Mouse (Mus musculus) cerebellum, adult 2 months (tissue): ENCODE measurements around the gene Cdh20. TPM values are rescaled to one million over a fixed set of nuclear protein-coding genes. Genes with fewer than 3 reads are reported as not detected.
A peak's percentile ranks its signal among the peaks of the same experiment; 100 is the strongest.

ENCODE experiments used
- DNase-seq, 2 experiments: peaks; one replicate each; pipeline ENCODE4 v3.0.0; 2021
- H3K27ac ChIP-seq: fragments of 200-500 bp; 2 replicates; pipeline ENCODE4 v1.5.1; 2012; ENCODE audit warnings: low read length, control low read depth, inconsistent platforms; ENCODE audit not compliant: insufficient read depth
- H3K27me3 ChIP-seq: fragments of 200-500 bp; 2 replicates; pipeline ENCODE4 v1.6.1; 2012; ENCODE audit warnings: inconsistent platforms, mild to moderate bottlenecking, low read length, moderate library complexity; ENCODE audit not compliant: control insufficient read depth, insufficient read depth
- H3K4me1 ChIP-seq: fragments of 200-500 bp; 2 replicates; pipeline ENCODE4 v1.6.1; 2011; ENCODE audit warnings: low read length; ENCODE audit not compliant: control insufficient read depth, insufficient read depth
- H3K4me3 ChIP-seq: fragments of 200-500 bp; replicated peaks from 2 replicates; pipeline ENCODE3; 2011; ENCODE audit warnings: mild to moderate bottlenecking, low read depth, low read length, control low read depth; ENCODE audit not compliant: insufficient read depth
- CTCF ChIP-seq: fragments of 200-500 bp; IDR thresholded peaks from 2 replicates; pipeline ENCODE4 v1.5.1; 2011; ENCODE audit warnings: low read depth, mild to moderate bottlenecking, control low read depth, low read length, moderate library complexity, borderline replicate concordance; ENCODE audit not compliant: insufficient read depth
- POLR2A ChIP-seq: fragments of 200-500 bp; IDR thresholded peaks from 2 replicates; pipeline ENCODE4 v1.6.1; 2011; ENCODE audit warnings: low read length, control low read depth, borderline replicate concordance; ENCODE audit not compliant: insufficient read depth
- WGBS: fragments of 180-500 bp; shearing (Covaris S2); methylation state at CpG from one replicate; pipeline ENCODE4 v1.1.7; 2018; 5-methylcytosine and 5-hydroxymethylcytosine counted together
- polyA plus RNA-seq: library from polyadenylated mRNA; depleted of rRNA; stranded (reverse); fragments of >200 nt; gene quantifications from 2 replicates; pipeline ENCODE4 v1.2.3, GENCODE M21; 2012

Cdh20 gene
- polyA plus RNA-seq, 1 experiment, result 19.5 TPM

DNA sequence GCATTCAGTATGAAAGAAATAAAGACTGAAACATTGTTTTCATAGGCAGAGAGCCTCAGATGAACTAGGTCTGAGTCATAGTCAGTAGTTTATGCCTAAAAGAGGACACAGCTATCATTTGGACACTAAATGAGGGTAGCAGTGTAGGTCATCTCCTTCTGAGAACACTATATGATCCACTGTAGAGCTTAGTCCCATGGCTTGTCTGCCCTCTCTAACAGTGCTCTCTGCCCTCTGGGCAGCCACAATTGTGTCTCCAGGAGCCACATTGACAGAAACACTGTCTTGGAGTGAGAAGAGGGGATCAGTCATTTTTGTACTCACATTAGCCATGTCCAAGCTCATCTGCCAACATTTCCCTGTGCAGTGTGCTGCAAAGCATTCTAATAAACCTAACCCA, 70.7 kb downstream of the Cdh20 start:
- Histone ChIP-seq H3K4me1 (no peaks in the 10 kb centered on the region), H3K4me3 (no peak overlapping the region), H3K27ac (no peak overlapping the region), H3K27me3 (no peaks in the 10 kb centered on the region)
- TF ChIP-seq CTCF, result no peak
- peak in 1 of 2 experiments; percentile 21 for DNase-seq

DNA sequence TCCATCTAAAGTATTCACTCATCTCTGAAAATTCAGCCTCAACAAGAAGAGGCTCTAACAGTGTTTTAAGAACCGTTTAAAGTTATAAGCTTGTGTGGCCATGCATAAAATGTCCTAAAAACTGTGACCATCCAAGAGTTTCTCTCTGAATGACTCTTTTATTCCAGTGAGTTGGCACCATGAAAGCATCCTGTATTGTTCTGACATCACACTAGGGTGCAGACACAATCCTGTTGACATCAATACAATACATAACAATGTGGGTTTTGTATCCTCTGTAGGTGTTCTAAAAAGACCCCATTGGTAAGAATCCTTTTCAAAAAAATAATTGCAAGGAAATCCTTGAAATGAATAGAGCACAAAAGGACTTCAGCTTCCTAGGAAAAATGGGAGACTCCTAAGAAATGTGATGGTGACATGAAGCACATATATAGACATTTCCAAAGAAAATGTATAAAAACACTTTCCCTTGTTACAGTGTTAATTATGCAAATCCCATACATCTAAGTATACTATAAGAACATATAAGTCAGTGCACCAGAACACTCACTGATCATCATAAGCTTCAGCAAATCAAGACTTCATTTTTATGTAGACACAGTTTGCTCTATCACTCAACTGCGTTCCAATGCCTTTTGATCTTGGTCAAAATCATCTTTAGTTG, 80.1 kb downstream of the Cdh20 start:
- DNase-seq, result no peak
- TF ChIP-seq CTCF (no peak), POLR2A (no peak)
- 32% methylated on average over 2 of the region's 2 CpGs for WGBS
- no peak overlapping the region for H3K4me3 ChIP-seq
- no peaks in the 10 kb centered on the region for H3K27me3 ChIP-seq
- no peak overlapping the region for H3K27ac ChIP-seq
- no peaks in the 10 kb centered on the region for H3K4me1 ChIP-seq

DNA sequence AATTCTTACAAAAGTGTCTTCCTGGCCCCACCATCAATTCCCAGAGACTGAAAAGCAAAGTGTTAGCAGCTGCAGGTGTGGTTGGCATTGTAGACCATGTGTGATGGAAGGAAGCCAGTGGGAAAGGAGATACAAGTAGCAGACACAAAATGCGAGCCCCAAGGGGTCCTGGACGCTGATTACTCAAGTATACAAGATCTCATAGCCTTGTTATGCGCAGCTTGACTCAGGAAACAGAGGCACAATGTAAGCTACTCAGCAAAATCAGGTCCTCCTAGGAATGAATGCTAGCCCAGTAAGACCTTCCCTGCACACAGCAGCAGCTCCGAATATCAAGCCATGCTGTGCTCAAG, 80.6 kb downstream of the Cdh20 start:
- no peak for DNase-seq
- 46% methylated on average over 4 of the region's 4 CpGs for WGBS
- no peaks in the 10 kb centered on the region for H3K4me1 ChIP-seq
- no peak for TF ChIP-seq POLR2A
- no peak for TF ChIP-seq CTCF
- no peaks in the 10 kb centered on the region for H3K27me3 ChIP-seq
- no peak overlapping the region for H3K4me3 ChIP-seq
- H3K27ac ChIP-seq, result no peak overlapping the region

DNA sequence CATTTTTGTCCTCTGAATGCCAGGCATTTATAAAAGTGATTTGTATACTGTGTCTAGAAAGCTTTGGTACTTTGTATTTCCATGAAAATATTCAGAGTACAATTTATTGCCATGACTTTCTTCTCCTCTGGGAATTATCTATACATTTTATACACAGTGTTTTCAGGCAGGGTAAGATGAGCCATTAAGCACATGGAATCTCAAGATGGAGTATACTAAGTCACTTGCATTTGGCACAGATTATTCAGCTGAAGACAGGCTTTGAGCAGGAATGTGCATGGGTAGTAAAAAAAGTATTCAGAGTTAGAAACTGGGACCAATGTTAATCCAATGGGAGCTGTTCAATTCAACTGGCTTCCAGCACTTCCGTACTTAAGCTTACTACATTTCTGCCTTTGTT, 109.1 kb downstream of the Cdh20 start:
- Histone ChIP-seq H3K27ac (no peak overlapping the region), H3K4me3 (no peak overlapping the region), H3K4me1 (no peaks in the 10 kb centered on the region), H3K27me3 (no peaks in the 10 kb centered on the region)
- WGBS, result 98% methylated on average over 1 of the region's 1 CpGs
- no peak for DNase-seq
- TF ChIP-seq CTCF (no peak), POLR2A (no peak)

DNA sequence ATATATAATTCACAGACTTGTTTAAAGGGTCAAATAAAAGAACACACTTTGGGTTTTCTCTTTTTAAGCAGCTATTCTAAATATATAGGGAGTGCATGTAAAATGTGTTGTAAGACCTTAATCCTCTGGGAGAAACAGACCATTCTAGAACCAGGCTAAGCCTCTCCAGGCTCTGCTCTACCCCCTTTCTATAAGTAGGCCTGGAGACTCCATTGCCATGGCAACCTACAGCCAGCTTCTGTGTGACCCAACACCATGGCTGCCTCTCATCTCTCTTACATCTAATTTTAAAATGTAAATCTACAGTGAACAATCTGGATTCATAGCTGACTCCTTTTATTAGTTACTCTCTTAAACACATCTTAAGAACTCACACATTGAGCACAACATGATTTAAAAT, 133.5 kb downstream of the Cdh20 start:
- TF ChIP-seq POLR2A, result no peak
- H3K27me3 ChIP-seq, result no peaks in the 10 kb centered on the region
- no peak overlapping the region for H3K4me3 ChIP-seq
- no peaks in the 10 kb centered on the region for H3K4me1 ChIP-seq
- DNase-seq, result no peak
- H3K27ac ChIP-seq, result no peak overlapping the region

DNA sequence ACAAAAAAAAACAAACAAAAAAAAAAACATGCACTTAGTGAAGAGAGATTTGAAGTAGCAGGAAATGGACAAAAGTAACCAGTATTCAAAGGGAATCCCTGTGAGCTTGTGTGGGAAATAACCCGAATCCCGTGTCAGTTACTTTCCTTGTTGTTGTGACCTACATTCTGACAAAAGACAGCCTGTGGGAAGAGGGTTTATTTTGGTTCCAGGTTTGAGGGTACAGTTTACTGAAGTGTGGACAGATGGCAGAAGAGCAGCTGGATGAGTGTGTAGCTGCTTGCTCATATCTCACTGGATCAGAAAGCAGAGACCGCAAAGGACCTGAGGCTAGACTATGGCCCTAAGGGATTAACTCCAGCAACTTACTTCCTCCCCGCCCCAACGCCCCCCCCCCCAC, 135.1 kb downstream of the Cdh20 start:
- 73% methylated on average over 5 of the region's 5 CpGs for WGBS
- DNase-seq, result peak in 1 of 2 experiments; percentile 8
- no peak overlapping the region for H3K27ac ChIP-seq
- TF ChIP-seq POLR2A, result no peak
- TF ChIP-seq CTCF, result no peak
- H3K4me3 ChIP-seq, result no peak overlapping the region
- H3K4me1 ChIP-seq, result no peaks in the 10 kb centered on the region
- H3K27me3 ChIP-seq, result no peaks in the 10 kb centered on the region

DNA sequence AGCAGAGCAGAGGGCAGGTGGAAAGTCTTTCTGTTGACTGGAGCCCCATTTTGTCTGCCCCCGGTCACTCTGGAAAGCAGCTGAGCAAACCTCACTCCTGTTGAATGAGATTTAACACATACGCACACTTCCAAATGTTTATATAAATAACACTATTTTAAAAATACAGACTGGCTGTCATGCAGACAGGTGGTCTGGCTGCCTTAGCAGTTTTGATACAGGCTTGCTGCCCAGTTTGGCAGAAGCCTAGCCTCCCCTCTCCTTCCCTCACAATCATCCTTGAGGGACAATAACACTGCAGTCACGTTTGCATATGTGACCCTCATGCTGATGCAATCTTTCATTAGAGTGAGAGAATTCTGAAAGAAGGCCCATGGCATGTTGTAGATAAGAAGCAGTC, 144.1 kb downstream of the Cdh20 start:
- Histone ChIP-seq H3K4me3 (no peak overlapping the region), H3K27me3 (no peaks in the 10 kb centered on the region), H3K27ac (no peak overlapping the region), H3K4me1 (no peaks in the 10 kb centered on the region)
- WGBS, result 19% methylated on average over 3 of the region's 3 CpGs
- no peak for DNase-seq
- TF ChIP-seq POLR2A, result no peak
- no peak for TF ChIP-seq CTCF

DNA sequence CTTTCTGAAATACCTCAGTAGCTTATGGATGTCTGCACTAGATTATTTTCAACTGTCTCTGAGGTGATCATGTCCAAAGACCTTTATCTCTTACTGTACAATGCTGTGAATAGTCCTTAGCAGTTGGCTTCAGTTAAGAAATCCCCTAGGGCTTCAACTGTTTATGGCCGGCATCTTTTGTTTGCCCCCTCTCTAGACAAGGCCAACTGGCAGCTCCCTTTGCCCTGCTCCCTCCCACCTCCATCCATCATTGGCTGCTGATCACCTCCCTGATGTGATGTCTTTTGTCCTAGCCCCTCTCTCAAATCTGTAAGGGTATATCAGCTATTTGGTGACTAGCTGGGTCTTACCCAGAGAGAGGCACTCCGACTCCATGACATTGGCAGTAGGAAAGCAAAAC, 148.2 kb downstream of the Cdh20 start:
- 62% methylated on average over 2 of the region's 2 CpGs for WGBS
- H3K27ac ChIP-seq, result no peak overlapping the region
- DNase-seq, result no peak
- no peak overlapping the region for H3K4me3 ChIP-seq
- TF ChIP-seq CTCF, result no peak
- TF ChIP-seq POLR2A, result no peak
- H3K27me3 ChIP-seq, result no peaks in the 10 kb centered on the region
- no peaks in the 10 kb centered on the region for H3K4me1 ChIP-seq
